Mouse (Mus musculus) intestine, embryonic 16.5 days (tissue): ENCODE results near the gene Padi1. TPM values are rescaled to one million over a fixed set of nuclear protein-coding genes. Genes with fewer than 3 reads are reported as not detected.
A peak's percentile ranks its signal among the peaks of the same experiment; 100 is the strongest.

Experiments used
- ATAC-seq: fragments of 200-750 bp; cut with Nextera tagmentation; 2 replicates; pipeline ENCODE4 v1.8.0; 2017; ENCODE audit warnings: moderate TSS enrichment, moderate library complexity
- H3K27ac ChIP-seq: fragments of 300-500 bp; sonication (generic); 2 replicates; pipeline ENCODE4 v1.5.1; 2014; ENCODE audit warnings: mild to moderate bottlenecking, low read length
- H3K27me3 ChIP-seq: fragments of 300-500 bp; sonication (generic); replicated peaks from 2 replicates; pipeline ENCODE4 v1.6.1; 2014; ENCODE audit warnings: low read length, control low read depth, mixed read lengths; ENCODE audit not compliant: control insufficient read depth, insufficient read depth
- H3K36me3 ChIP-seq: fragments of 300-500 bp; sonication (generic); 2 replicates; pipeline ENCODE4 v1.6.1; 2014; ENCODE audit warnings: low read length, control low read depth; ENCODE audit not compliant: control insufficient read depth, insufficient read depth
- H3K4me1 ChIP-seq: fragments of 300-500 bp; sonication (generic); 2 replicates; pipeline ENCODE4 v1.6.1; 2014; ENCODE audit warnings: low read length, control low read depth, mixed read lengths; ENCODE audit not compliant: control insufficient read depth, insufficient read depth
- H3K4me2 ChIP-seq: fragments of 300-500 bp; sonication (generic); 2 replicates; pipeline ENCODE4 v1.6.1; 2014; ENCODE audit warnings: low read depth, low read length, control low read depth
- H3K4me3 ChIP-seq: fragments of 300-500 bp; sonication (generic); 2 replicates; pipeline ENCODE4 v1.5.1; 2014; ENCODE audit warnings: mild to moderate bottlenecking, low read length
- H3K9ac ChIP-seq: fragments of 300-500 bp; sonication (generic); 2 replicates; pipeline ENCODE4 v1.6.1; 2014; ENCODE audit warnings: low read depth, low read length
- H3K9me3 ChIP-seq: fragments of 300-500 bp; sonication (generic); 2 replicates; pipeline ENCODE4 v1.6.1; 2016; ENCODE audit warnings: low read length, control low read depth; ENCODE audit not compliant: control insufficient read depth
- WGBS: fragments of 180-500 bp; shearing (Covaris S2); extraction: QIAGEN DNeasy Blood & Tissue Kit; methylation state at CpG from one replicate; pipeline ENCODE4 v1.1.7; 2014; 5-methylcytosine and 5-hydroxymethylcytosine counted together
- polyA plus RNA-seq: library from polyadenylated mRNA; unstranded; fragments of >200 nt; fragmentation: Nextera tagmentation; extraction: Ambion mirVana; gene quantifications from 2 replicates; pipeline ENCODE4 v1.2.1, GENCODE M21; 2015

The Padi1 gene
- polyA plus RNA-seq, 1 experiment from 2014 or later = 0.28 TPM

DNA sequence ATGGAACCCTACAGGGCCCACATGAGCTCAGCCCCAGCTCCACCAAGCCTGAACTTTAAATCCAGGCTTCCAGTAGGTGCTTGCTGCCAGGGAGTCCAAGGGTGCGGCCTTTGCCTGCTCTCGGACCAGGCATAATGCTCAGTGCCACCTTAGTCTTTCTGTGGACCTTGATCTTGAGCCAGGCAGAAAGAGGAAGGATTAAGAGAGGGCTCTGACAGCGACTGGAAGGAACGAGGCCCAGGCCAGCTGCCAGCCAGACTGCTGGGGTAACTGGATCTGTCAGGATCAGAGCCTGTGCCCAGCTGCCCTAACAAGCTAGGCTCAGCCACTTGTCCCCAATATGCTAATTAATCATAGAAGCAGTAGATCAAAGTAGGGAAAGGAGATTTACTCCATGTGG lies 34.2 kb upstream of the Padi1 start:
- H3K4me2 ChIP-seq = no peak overlapping the region
- 65% methylated on average over 4 of the region's 4 CpGs for WGBS
- H3K4me3 ChIP-seq = no peak overlapping the region
- no peaks in the 10 kb centered on the region for H3K36me3 ChIP-seq
- no peak overlapping the region for H3K27ac ChIP-seq
- no peaks in the 10 kb centered on the region for H3K27me3 ChIP-seq
- H3K4me1 ChIP-seq = peaks cover 13% of the 10 kb centered on the region
- ATAC-seq = peak; percentile 82
- no peak overlapping the region for H3K9ac ChIP-seq
- H3K9me3 ChIP-seq = peaks cover 4% of the 10 kb centered on the region; the same call in 1 of the 2 replicates

DNA sequence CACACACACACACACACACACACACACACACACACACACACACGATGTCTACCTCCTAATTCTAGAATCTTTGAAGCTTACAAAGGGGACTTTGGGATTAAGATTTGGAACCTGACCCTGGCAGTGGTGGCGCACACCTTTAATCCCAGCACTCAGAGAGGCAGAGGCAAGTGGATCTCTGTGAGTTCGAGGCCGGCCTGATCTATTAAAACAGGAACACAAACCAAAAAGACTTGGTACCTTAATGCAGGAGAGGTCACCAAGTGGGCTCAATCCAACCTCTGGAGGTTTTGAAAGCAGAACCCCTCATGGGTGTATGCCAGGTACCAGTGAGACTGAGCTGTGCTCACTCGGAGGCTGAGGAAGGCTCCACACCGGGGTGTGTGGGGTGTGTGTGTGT lies 33.5 kb upstream of the Padi1 start:
- WGBS = 92% methylated on average over 6 of the region's 6 CpGs
- Histone ChIP-seq H3K36me3 (no peaks in the 10 kb centered on the region), H3K4me2 (no peak overlapping the region), H3K4me1 (peaks cover 12% of the 10 kb centered on the region), H3K9me3 (peaks cover 4% of the 10 kb centered on the region; the same call in 1 of the 2 replicates), H3K27me3 (no peaks in the 10 kb centered on the region), H3K27ac (no peak overlapping the region), H3K9ac (no peak overlapping the region), H3K4me3 (no peak overlapping the region)
- ATAC-seq = no peak

DNA sequence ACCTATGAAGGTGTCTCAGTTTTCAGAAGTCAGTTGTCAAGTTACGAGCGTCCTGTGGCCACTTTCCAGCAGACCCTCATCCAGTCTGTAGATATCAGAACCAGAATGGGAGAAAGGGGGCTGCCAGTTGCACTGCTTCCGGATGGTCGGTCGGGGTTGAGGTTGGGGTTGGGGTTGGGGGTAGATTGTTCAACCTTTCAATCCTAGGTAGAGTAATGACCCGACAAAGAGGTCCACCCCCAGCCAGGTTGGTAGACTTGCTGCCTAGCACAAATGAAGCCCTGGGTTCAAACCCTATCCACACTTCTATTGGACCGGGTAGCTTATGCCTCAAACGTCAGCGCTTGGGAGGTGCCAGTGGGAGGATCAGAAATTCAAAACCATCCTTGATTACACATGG lies 33.1 kb upstream of the Padi1 start:
- Histone ChIP-seq H3K27ac (no peak overlapping the region), H3K9me3 (peaks cover 4% of the 10 kb centered on the region; the same call in 1 of the 2 replicates), H3K27me3 (no peaks in the 10 kb centered on the region), H3K4me1 (peaks cover 7% of the 10 kb centered on the region; the same call in 1 of the 2 replicates), H3K9ac (no peak overlapping the region), H3K4me2 (no peak overlapping the region), H3K4me3 (no peak overlapping the region), H3K36me3 (no peaks in the 10 kb centered on the region)
- WGBS = 92% methylated on average over 9 of the region's 9 CpGs
- ATAC-seq = no peak

DNA sequence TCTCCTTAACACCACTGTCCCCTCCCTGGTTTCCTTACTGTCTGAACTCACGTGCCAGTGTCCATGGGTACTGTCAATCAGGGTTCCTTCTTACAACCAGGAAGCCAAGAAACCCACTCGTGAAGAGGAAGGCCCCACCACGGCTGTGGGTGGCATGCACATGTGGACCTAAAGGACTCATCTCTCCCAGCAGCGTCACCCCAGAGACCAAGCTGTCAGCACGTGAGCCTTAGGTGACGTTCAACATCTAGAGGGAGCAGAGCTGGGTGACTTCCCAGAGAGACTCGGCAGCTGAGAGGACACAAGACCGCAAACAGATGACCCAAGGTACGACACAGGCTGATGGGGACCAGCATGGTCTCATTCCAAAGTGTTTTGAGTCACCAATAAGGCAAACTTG lies 31.9 kb upstream of the Padi1 start:
- H3K27me3 ChIP-seq = no peaks in the 10 kb centered on the region
- no peak overlapping the region for H3K27ac ChIP-seq
- ATAC-seq = no peak
- H3K9me3 ChIP-seq = peaks cover 2% of the 10 kb centered on the region; the same call in 1 of the 2 replicates
- H3K4me3 ChIP-seq = no peak overlapping the region
- H3K36me3 ChIP-seq = no peaks in the 10 kb centered on the region
- H3K4me1 ChIP-seq = peaks cover 6% of the 10 kb centered on the region; the same call in 1 of the 2 replicates
- no peak overlapping the region for H3K4me2 ChIP-seq
- WGBS = 78% methylated on average over 9 of the region's 9 CpGs
- H3K9ac ChIP-seq = no peak overlapping the region

DNA sequence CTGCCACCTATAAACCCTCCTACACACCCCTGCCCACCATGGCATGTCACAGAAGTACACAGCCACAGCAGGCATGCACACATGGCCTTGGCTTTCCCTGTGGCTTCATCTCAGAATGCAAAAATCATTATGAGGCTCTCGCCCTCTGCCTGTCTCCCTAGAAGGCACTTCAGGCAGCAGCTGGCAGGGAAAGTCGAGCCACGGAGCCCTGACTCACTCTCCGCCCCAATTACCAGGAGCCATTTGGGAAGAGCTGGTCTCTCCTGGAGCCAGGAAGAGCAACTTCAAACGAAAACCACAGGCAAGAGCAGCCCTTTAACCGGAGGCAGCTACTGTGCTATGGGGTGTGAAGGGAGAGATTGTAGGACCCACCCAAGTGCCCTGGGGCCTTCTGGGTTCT lies 31.1 kb upstream of the Padi1 start:
- 48% methylated on average over 6 of the region's 6 CpGs for WGBS
- no peak for ATAC-seq
- Histone ChIP-seq H3K4me3 (no peak overlapping the region), H3K36me3 (no peaks in the 10 kb centered on the region), H3K4me1 (peaks cover 14% of the 10 kb centered on the region), H3K27me3 (no peaks in the 10 kb centered on the region), H3K27ac (no peak overlapping the region), H3K9ac (no peak overlapping the region), H3K4me2 (no peak overlapping the region), H3K9me3 (no peaks in the 10 kb centered on the region)

DNA sequence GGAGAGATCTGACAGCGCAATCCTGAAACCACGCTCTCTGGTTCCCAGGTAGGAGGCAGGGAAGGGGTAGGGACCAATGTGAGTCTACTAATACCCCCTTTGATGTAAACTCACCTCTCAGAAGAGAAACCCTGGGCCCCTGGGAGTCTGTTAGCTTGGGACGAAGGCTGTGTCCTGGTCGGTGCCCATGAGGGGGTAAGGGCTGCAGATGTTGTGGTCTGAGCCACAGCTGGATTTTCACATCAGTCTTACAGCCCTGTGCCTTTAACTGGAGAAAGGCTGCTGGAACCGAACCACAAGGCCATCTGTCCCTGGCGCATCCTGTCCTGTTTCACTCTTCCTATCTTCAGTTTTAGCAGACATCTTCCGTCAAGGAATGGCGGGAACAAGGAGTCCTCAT lies 30.6 kb upstream of the Padi1 start:
- H3K9me3 ChIP-seq = no peaks in the 10 kb centered on the region
- no peak overlapping the region for H3K4me2 ChIP-seq
- H3K4me3 ChIP-seq = no peak overlapping the region
- no peaks in the 10 kb centered on the region for H3K27me3 ChIP-seq
- 89% methylated on average over 8 of the region's 8 CpGs for WGBS
- no peak overlapping the region for H3K27ac ChIP-seq
- H3K36me3 ChIP-seq = no peaks in the 10 kb centered on the region
- peaks cover 15% of the 10 kb centered on the region for H3K4me1 ChIP-seq
- no peak for ATAC-seq
- no peak overlapping the region for H3K9ac ChIP-seq

DNA sequence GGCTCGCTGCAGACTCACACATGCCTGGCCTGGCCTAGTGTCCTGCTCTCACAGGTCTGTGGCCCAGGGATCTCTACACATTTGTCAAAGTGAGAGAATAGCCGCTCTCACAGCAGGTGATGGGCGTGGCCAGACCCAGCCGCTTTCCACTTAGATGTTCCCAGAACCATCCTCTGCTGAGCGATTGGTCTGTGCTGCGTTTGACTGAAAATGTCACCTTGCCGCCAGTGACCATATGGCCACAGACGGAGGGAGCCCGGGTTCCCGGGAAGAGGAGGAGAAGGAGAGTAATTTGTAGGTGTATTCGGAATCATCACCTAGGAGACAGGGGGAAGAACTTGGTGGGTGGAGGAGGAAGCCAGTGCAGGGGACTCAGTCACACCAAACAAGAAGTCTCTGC lies 27.4 kb upstream of the Padi1 start:
- Histone ChIP-seq H3K4me2 (no peak overlapping the region), H3K27ac (no peak overlapping the region), H3K4me1 (peaks cover 17% of the 10 kb centered on the region), H3K9ac (no peak overlapping the region), H3K4me3 (no peak overlapping the region), H3K27me3 (0 out of 2 replicates have a peak, but pooled peaks cover 4% of the 10 kb centered on the region), H3K9me3 (no peaks in the 10 kb centered on the region), H3K36me3 (no peaks in the 10 kb centered on the region)
- 51% methylated on average over 11 of the region's 11 CpGs for WGBS
- 0 out of 2 replicates have a peak, but pooled peaks have one; percentile 7 for ATAC-seq

DNA sequence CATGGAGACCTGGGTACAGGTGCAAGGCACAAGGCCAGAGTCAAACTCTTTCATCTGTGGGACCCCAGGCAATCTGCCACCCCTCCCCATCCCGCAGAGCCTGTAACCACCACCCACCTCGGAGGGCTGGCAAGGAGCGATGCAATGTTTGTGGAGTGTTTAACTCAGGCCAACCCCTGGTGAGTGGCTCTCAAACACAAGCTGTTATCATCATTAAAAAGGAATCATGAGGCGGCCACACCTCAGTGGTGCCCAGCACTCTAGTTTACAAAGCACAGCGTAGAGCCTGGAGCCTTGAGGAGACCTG lies 27.1 kb upstream of the Padi1 start:
- H3K9me3 ChIP-seq = no peaks in the 10 kb centered on the region
- H3K27me3 ChIP-seq = 0 out of 2 replicates have a peak, but pooled peaks cover 4% of the 10 kb centered on the region
- peaks cover 17% of the 10 kb centered on the region for H3K4me1 ChIP-seq
- no peak overlapping the region for H3K9ac ChIP-seq
- H3K27ac ChIP-seq = no peak overlapping the region
- 62% methylated on average over 5 of the region's 5 CpGs for WGBS
- H3K4me2 ChIP-seq = no peak overlapping the region
- no peak for ATAC-seq
- no peak overlapping the region for H3K4me3 ChIP-seq
- H3K36me3 ChIP-seq = no peaks in the 10 kb centered on the region

DNA sequence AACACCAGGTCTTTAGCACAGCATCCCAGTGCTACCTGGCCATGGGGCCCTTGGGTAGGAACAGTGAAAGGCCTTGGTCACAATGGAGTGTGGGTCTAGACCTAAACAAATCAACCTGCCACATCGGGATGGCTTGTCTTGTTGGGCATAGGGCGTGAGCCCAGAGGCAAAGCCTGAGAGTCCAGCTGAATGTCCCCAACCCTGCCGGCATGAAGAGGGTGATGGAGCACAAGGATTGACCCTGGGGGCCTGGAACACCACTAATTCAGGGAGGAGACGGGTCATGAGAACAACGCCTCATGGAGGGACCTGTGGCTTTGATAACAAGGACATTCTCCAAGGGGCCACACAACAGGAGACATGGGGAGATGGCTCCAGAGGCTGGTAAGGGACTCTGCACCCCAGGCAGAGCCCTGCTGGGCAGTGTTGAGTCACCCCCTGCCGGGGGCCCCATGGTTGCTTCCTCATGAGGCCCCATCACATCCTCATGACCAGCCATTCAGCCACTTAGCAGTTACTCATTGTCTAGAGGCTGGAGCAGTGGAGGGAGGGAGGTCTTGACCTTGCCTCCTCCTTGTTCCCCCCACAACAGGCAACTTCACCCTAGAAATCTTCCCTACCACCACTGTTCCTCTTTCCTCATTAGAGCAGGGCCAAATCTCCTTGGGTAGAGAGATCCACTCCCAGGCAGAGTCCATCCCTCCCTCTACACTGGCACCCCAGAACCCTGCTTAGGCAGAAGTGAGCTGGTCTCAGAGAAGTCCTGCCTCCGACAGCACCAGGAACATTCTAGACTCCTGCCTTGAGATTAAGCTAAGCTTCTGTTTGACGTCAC lies 26.5 kb upstream of the Padi1 start:
- H3K4me1 ChIP-seq = peaks cover 17% of the 10 kb centered on the region
- no peak overlapping the region for H3K4me3 ChIP-seq
- no peak overlapping the region for H3K27ac ChIP-seq
- ATAC-seq = peak; percentile 84
- no peak overlapping the region for H3K4me2 ChIP-seq
- H3K36me3 ChIP-seq = no peaks in the 10 kb centered on the region
- no peaks in the 10 kb centered on the region for H3K9me3 ChIP-seq
- WGBS = 74% methylated on average over 8 of the region's 8 CpGs
- no peak overlapping the region for H3K9ac ChIP-seq
- 0 out of 2 replicates have a peak, but pooled peaks cover 4% of the 10 kb centered on the region for H3K27me3 ChIP-seq
